Mouse (Mus musculus) common myeloid progenitor, adult 5-6 weeks (primary cell): ENCODE results near the gene Bcas1. TPM values are rescaled to one million over a fixed set of nuclear protein-coding genes. Genes with fewer than 3 reads are reported as not detected.

Experiments used
- ATAC-seq: replicated peaks from 2 replicates; pipeline ENCODE4 v1.8.0; 2016; ENCODE audit warnings: low read depth, mild to moderate bottlenecking, moderate TSS enrichment, inconsistent platforms; ENCODE audit not compliant: poor library complexity, severe bottlenecking
- total RNA-seq: library from RNA; stranded (forward); fragments of 200-1000, 187-1606 nt; gene quantifications from 2 replicates; pipeline ENCODE4 v1.2.3, GENCODE M21; 2017

Bcas1 gene
- total RNA-seq, 1 experiment from 2014 or later, result 0.05 TPM

GRCm38 (mm10) chr2:170424131-170424530 is 3.5 kb downstream of the Bcas1 start:
- no peak for ATAC-seq

- no peak for ATAC-seq
Measured at GRCm38 (mm10) chr2:170421924-170422323, 5.7 kb downstream of the Bcas1 start.

GRCm38 (mm10) chr2:170418748-170419147 is 8.9 kb downstream of the Bcas1 start:
- peak; percentile 74 for ATAC-seq

- no peak for ATAC-seq
Measured at GRCm38 (mm10) chr2:170411490-170412168, 16.0 kb downstream of the Bcas1 start.

GRCm38 (mm10) chr2:170410677-170411489 is 16.8 kb downstream of the Bcas1 start:
- ATAC-seq, result no peak

- ATAC-seq, result no peak
Measured at GRCm38 (mm10) chr2:170406438-170406837, 21.2 kb downstream of the Bcas1 start.

- no peak for ATAC-seq
Measured at GRCm38 (mm10) chr2:170404781-170405573, 22.7 kb downstream of the Bcas1 start.

- no peak for ATAC-seq
Measured at GRCm38 (mm10) chr2:170403666-170404385, 23.8 kb downstream of the Bcas1 start.

GRCm38 (mm10) chr2:170401211-170401799 is 26.3 kb downstream of the Bcas1 start:
- peak; percentile 93 for ATAC-seq

GRCm38 (mm10) chr2:170400666-170401065 is 27.0 kb downstream of the Bcas1 start:
- peak; percentile 68 for ATAC-seq

- ATAC-seq, result no peak
Measured at GRCm38 (mm10) chr2:170391994-170392393, 35.7 kb downstream of the Bcas1 start.

GRCm38 (mm10) chr2:170388320-170388719 is 39.3 kb downstream of the Bcas1 start:
- ATAC-seq, result peak; percentile 62

GRCm38 (mm10) chr2:170385556-170385955 is 42.1 kb downstream of the Bcas1 start:
- no peak for ATAC-seq

GRCm38 (mm10) chr2:170384770-170385169 is 42.9 kb downstream of the Bcas1 start:
- no peak for ATAC-seq

GRCm38 (mm10) chr2:170373391-170373790 is 54.3 kb downstream of the Bcas1 start:
- ATAC-seq, result no peak

GRCm38 (mm10) chr2:170365676-170366075 is 62.0 kb downstream of the Bcas1 start:
- ATAC-seq, result no peak

- ATAC-seq, result no peak
Measured at GRCm38 (mm10) chr2:170365271-170365670, 62.4 kb downstream of the Bcas1 start.

- ATAC-seq, result no peak
Measured at GRCm38 (mm10) chr2:170356667-170357374, 70.8 kb downstream of the Bcas1 start.

GRCm38 (mm10) chr2:170354963-170355367 is 72.7 kb downstream of the Bcas1 start:
- peak; percentile 81 for ATAC-seq
